ENCODE assay signal across 34 mouse cellular contexts in genomic region chr8:105639835-105640234, GRCm38 (mm10). TPM values are rescaled to one million over a fixed set of nuclear protein-coding genes. Genes with fewer than 3 reads are reported as not detected.
DNase-seq lines count a peak whose midpoint lies in the region; ATAC-seq and TF ChIP-seq lines count a peak whose summit lies in the region.
"Had no signal": no experiment of that assay in that cellular context is flagged by ENCODE, and none has a peak within 500 bp of the region (broad histone marks: within the 10 kb centered on the region; RNA-seq: fewer than 3 reads in every experiment).

No protein-coding gene starts in this region.

- ATAC-seq in liver, embryonic 15.5 days (ENCODE audit: insufficient read depth): no peak
- ATAC-seq in liver, postnatal 0 days: no peak
- ATAC-seq in stomach, embryonic 16.5 days (ENCODE audit: insufficient read depth, low FRiP score): no peak
- ATAC-seq: CD4-positive, CD25-positive, alpha-beta regulatory T cell, adult 4 months; forebrain, embryonic 15.5 days; intestine, embryonic 16.5 days had no signal

- H3K27ac ChIP-seq in liver, embryonic 15.5 days (replicated peaks): peak overlapping the region; percentile 14; the same call in 1 of the 2 replicates
- H3K27ac ChIP-seq in liver, postnatal 0 days (ENCODE audit: low read depth): no peak overlapping the region
- peak overlapping the region; percentile 60 for H3K27ac ChIP-seq in CH12.LX (ENCODE audit: insufficient read depth, low read depth)
- H3K27ac ChIP-seq in stomach, embryonic 16.5 days (ENCODE audit: low read length): 0 out of 2 replicates have a peak overlapping the region, but pooled peaks have one; percentile 15
- H3K27ac ChIP-seq: forebrain, embryonic 15.5 days; heart, embryonic 13.5 days; hindbrain, embryonic 12.5 days; limb, embryonic 13.5 days; liver, embryonic 13.5 days; lung, embryonic 15.5 days; midbrain, embryonic 10.5 days had no signal

- H3K36me3 ChIP-seq in liver, embryonic 15.5 days (replicated peaks): peaks cover 25% of the 10 kb centered on the region
- peaks cover 13% of the 10 kb centered on the region for H3K36me3 ChIP-seq in liver, postnatal 0 days (replicated peaks; ENCODE audit: insufficient read depth, low read length)
- H3K36me3 ChIP-seq in CH12.LX (replicated peaks in 1 of 2; ENCODE audit: control insufficient read depth in 1 of 2, insufficient read depth in 1 of 2, low read length in 1 of 2): peaks cover 4 to 20% of the 10 kb centered on the region in 2 experiments
- peaks cover 9% of the 10 kb centered on the region for H3K36me3 ChIP-seq in stomach, embryonic 16.5 days (ENCODE audit: control insufficient read depth, insufficient read depth, low read length)

- no peak for TF ChIP-seq RAD21 in CH12.LX (IDR thresholded peaks at IDR 0.05; ENCODE audit: low read depth, low read length)

- H3K4me3 ChIP-seq in liver, embryonic 15.5 days (replicated peaks): no peak overlapping the region
- no peak overlapping the region for H3K4me3 ChIP-seq in liver, postnatal 0 days (ENCODE audit: low read depth, low read length)
- H3K4me3 ChIP-seq in CH12.LX (replicated peaks in 1 of 3; ENCODE audit: low read depth in 2 of 3, low read length in 2 of 3, poor library complexity in 1 of 3): no peak overlapping the region
- no peak overlapping the region for H3K4me3 ChIP-seq in stomach, embryonic 16.5 days (replicated peaks; ENCODE audit: low read length)
- H3K4me3 ChIP-seq: forebrain, embryonic 15.5 days; hindbrain, embryonic 12.5 days; layer of hippocampus, adult 2 months; limb, embryonic 13.5 days; liver, embryonic 13.5 days; lung, embryonic 15.5 days; midbrain, embryonic 10.5 days had no signal

- no peak for DNase-seq in liver, postnatal 0 days
- DNase-seq in CH12.LX (ENCODE audit: extremely low read depth) (no peak), adipocyte (ENCODE audit: low spot score) (no peak)
- DNase-seq in Muller cell, postnatal 12 days (ENCODE audit: inconsistent ontology term): peak; percentile 21
- DNase-seq in ovary, postnatal 14 days (ENCODE audit: low spot score): no peak
- DNase-seq: adrenal gland, postnatal 14 days; cerebellum, adult 2 months; cerebellum, postnatal 36 days; embryo, embryonic 11 days; gastrocnemius, postnatal 10 days; kidney, adult 9 months; kidney, postnatal 25 days; liver, embryonic 13.5 days; lung, postnatal 4 days; right cerebral cortex, postnatal 14 days; spleen, adult 18-20 months; thymus, adult 18-20 months had no signal

- H3K9me3 ChIP-seq in liver, embryonic 15.5 days (replicated peaks): no peaks in the 10 kb centered on the region
- H3K9me3 ChIP-seq in liver, postnatal 0 days (ENCODE audit: low read length): no peaks in the 10 kb centered on the region
- H3K9me3 ChIP-seq in CH12.LX (replicated peaks; ENCODE audit: low read length): no peaks in the 10 kb centered on the region
- no peaks in the 10 kb centered on the region for H3K9me3 ChIP-seq in stomach, embryonic 16.5 days (replicated peaks; ENCODE audit: control insufficient read depth, low read length)
- H3K9me3 ChIP-seq: forebrain, embryonic 15.5 days; G1E; heart, embryonic 13.5 days; hindbrain, embryonic 12.5 days; limb, embryonic 13.5 days; liver, embryonic 13.5 days; lung, embryonic 15.5 days; midbrain, embryonic 10.5 days had no signal

- H3K27me3 ChIP-seq in liver, embryonic 15.5 days: no peaks in the 10 kb centered on the region
- H3K27me3 ChIP-seq in liver, postnatal 0 days (ENCODE audit: insufficient read depth, low read length): no peaks in the 10 kb centered on the region
- H3K27me3 ChIP-seq in CH12.LX (replicated peaks): no peaks in the 10 kb centered on the region
- no peaks in the 10 kb centered on the region for H3K27me3 ChIP-seq in stomach, embryonic 16.5 days (ENCODE audit: control insufficient read depth, insufficient read depth, low read length)
- H3K27me3 ChIP-seq: forebrain, embryonic 15.5 days; heart, embryonic 13.5 days; hindbrain, embryonic 12.5 days; limb, embryonic 13.5 days; liver, embryonic 13.5 days; lung, embryonic 15.5 days had no signal

- in situ Hi-C loops in CH12.LX (cut with MboI; ENCODE audit: low pct_ligation_motif_present, low pct_unique_long_range_greater_than_20kb, low sequenced_read_pairs): loop anchor here (5.0 kb wide), 1 partner anchor 47 kb away; the partner anchor contains the start of gene Carmil2

- TF ChIP-seq CTCF in liver, postnatal 0 days (IDR thresholded peaks at IDR 0.05; ENCODE audit: low read depth): no peak
- TF ChIP-seq CTCF in CH12.LX (conservative IDR thresholded peaks at IDR 0.05 in 1 of 2, IDR thresholded peaks at IDR 0.05 in 1 of 2; ENCODE audit: low read depth in 2 of 2, low read length in 2 of 2): no peak

- no peak for TF ChIP-seq POLR2A in CH12.LX (IDR thresholded peaks at IDR 0.05; ENCODE audit: low read depth, low read length)

- no peak for TF ChIP-seq EP300 in liver, postnatal 0 days (IDR thresholded peaks at IDR 0.05; ENCODE audit: low read depth)
- TF ChIP-seq EP300 in CH12.LX (IDR thresholded peaks at IDR 0.05; ENCODE audit: low read length): no peak; the same call in 1 of the 2 replicates

- peaks cover 43% of the 10 kb centered on the region for H3K4me1 ChIP-seq in liver, embryonic 15.5 days (replicated peaks)
- peaks cover 13% of the 10 kb centered on the region for H3K4me1 ChIP-seq in liver, postnatal 0 days (ENCODE audit: insufficient read depth)
- H3K4me1 ChIP-seq in CH12.LX (ENCODE audit: control insufficient read depth in 1 of 2, insufficient read depth in 2 of 2): peaks cover under 1 to 48% of the 10 kb centered on the region in 2 experiments; a peak in 3 of 4 replicates
- peaks cover 24% of the 10 kb centered on the region for H3K4me1 ChIP-seq in stomach, embryonic 16.5 days (ENCODE audit: control insufficient read depth, insufficient read depth, low read length)

- H3K79me2 ChIP-seq in CH12.LX (replicated peaks; ENCODE audit: control insufficient read depth, extremely low read depth, insufficient read depth, poor library complexity, severe bottlenecking): peaks cover 69% of the 10 kb centered on the region

- H3K9ac ChIP-seq in liver, embryonic 15.5 days: 0 out of 2 replicates have a peak overlapping the region, but pooled peaks have one; percentile 25
- no peak overlapping the region for H3K9ac ChIP-seq in liver, postnatal 0 days (replicated peaks)
- H3K9ac ChIP-seq in CH12.LX (ENCODE audit: insufficient read depth, low read depth): peak overlapping the region; percentile 31; the same call in 1 of the 2 replicates
- H3K9ac ChIP-seq in stomach, embryonic 16.5 days (ENCODE audit: low read length): no peak overlapping the region
- H3K9ac ChIP-seq: forebrain, embryonic 15.5 days; heart, embryonic 13.5 days; hindbrain, embryonic 12.5 days; limb, embryonic 13.5 days; lung, embryonic 15.5 days had no signal

- WGBS in liver, embryonic 15.5 days (ENCODE audit: insufficient replicate concordance): 63% methylated on average over 1 of the region's 1 CpGs
- 72% methylated on average over 1 of the region's 1 CpGs for WGBS in liver, postnatal 0 days (ENCODE audit: insufficient replicate concordance)
- WGBS in stomach, embryonic 16.5 days: 69% methylated on average over 1 of the region's 1 CpGs

- H3K4me2 ChIP-seq in liver, embryonic 15.5 days: 0 out of 2 replicates have a peak overlapping the region, but pooled peaks have one; percentile 2
- H3K4me2 ChIP-seq in liver, postnatal 0 days (ENCODE audit: low read depth, low read length): no peak overlapping the region
- peak overlapping the region; percentile 6; the same call in 1 of the 2 replicates for H3K4me2 ChIP-seq in CH12.LX (ENCODE audit: insufficient read depth, low read depth, poor library complexity, severe bottlenecking)
- H3K4me2 ChIP-seq in stomach, embryonic 16.5 days (ENCODE audit: low read depth, low read length): no peak overlapping the region
- H3K4me2 ChIP-seq: forebrain, embryonic 15.5 days; heart, embryonic 13.5 days; hindbrain, embryonic 12.5 days; limb, embryonic 13.5 days; lung, embryonic 15.5 days had no signal

- dilution Hi-C loops in CH12.LX (cut with MboI; ENCODE audit: extremely low pct_ligation_motif_present, extremely low pct_unique_long_range_greater_than_20kb, low sequenced_read_pairs): no loop called here

TF ChIP-seq in CH12.LX, 34 proteins besides CTCF, POLR2A, EP300 and RAD21 (continues in another document):
- no peak for TF ChIP-seq RCOR1 (conservative IDR thresholded peaks at IDR 0.05; ENCODE audit: low read depth, low read length)
- TF ChIP-seq MAFK (IDR thresholded peaks at IDR 0.05; ENCODE audit: insufficient replicate concordance, low read length): no peak
- TF ChIP-seq ZNF384 (IDR thresholded peaks at IDR 0.05; ENCODE audit: low read depth, low read length): 0 out of 2 replicates have a peak, but pooled peaks have one; percentile 60

RNA-seq across cellular contexts. Expression of gene Agrp, which starts 2.6 kb away (rescaled TPM):
- 0.18 TPM in 1 of 2 replicates, not detected in the other for polyA plus RNA-seq in liver, embryonic 15.5 days (2015; fragmentation: Nextera tagmentation; extraction: Ambion mirVana)
- polyA plus RNA-seq in liver, postnatal 0 days (2015; fragmentation: Nextera tagmentation; extraction: Ambion mirVana): 0.17 TPM in 1 of 2 replicates, not detected in the other
- total RNA-seq in CH12.LX (2012; rRNA removed) (0.21 and 0.30 TPM in 2 replicates), CH12.LX (2014; rRNA removed) (not detected in 2 replicates)
- polyA plus RNA-seq in CH12.LX (2012; ENCODE audit: insufficient read length, low read depth): not detected in 2 replicates
- 0.81 and 0.99 TPM in 2 replicates for polyA plus RNA-seq in stomach, embryonic 16.5 days (2015; fragmentation: Nextera tagmentation; extraction: Ambion mirVana)
- total RNA-seq: G1E; heart, adult 18-20 months; heart, postnatal 14 days; layer of hippocampus, adult 2 months; layer of hippocampus, postnatal 25 days; left cerebral cortex, postnatal 10 days; midbrain, postnatal 0 days had no signal
- polyA plus RNA-seq: G1E had no signal

RNA-seq across cellular contexts. Expression of gene Ctcf, which starts 3.5 kb away (rescaled TPM):
- polyA plus RNA-seq in liver, embryonic 15.5 days (2015; fragmentation: Nextera tagmentation; extraction: Ambion mirVana): 62.0 and 63.5 TPM in 2 replicates
- polyA plus RNA-seq in liver, postnatal 0 days (2015; fragmentation: Nextera tagmentation; extraction: Ambion mirVana): 41.1 and 42.2 TPM in 2 replicates
- 42.3 and 47.2 TPM in 2 replicates for total RNA-seq in CH12.LX (2012; rRNA removed)
- total RNA-seq in CH12.LX (2014; rRNA removed): 48.3 and 52.4 TPM in 2 replicates
- 97.9 and 107 TPM in 2 replicates for polyA plus RNA-seq in CH12.LX (2012; ENCODE audit: insufficient read length, low read depth)
- 76.0 and 76.1 TPM in 2 replicates for polyA plus RNA-seq in stomach, embryonic 16.5 days (2015; fragmentation: Nextera tagmentation; extraction: Ambion mirVana)

RNA-seq across cellular contexts. Expression of gene Ripor1, which starts 34.8 kb away (rescaled TPM):
- 7.1 and 7.2 TPM in 2 replicates for polyA plus RNA-seq in liver, embryonic 15.5 days (2015; fragmentation: Nextera tagmentation; extraction: Ambion mirVana)
- 6.2 and 6.8 TPM in 2 replicates for polyA plus RNA-seq in liver, postnatal 0 days (2015; fragmentation: Nextera tagmentation; extraction: Ambion mirVana)
- 1.5 and 1.7 TPM in 2 replicates for total RNA-seq in CH12.LX (2012; rRNA removed)
- 0.24 and 0.28 TPM in 2 replicates for total RNA-seq in CH12.LX (2014; rRNA removed)
- 5.8 and 7.2 TPM in 2 replicates for polyA plus RNA-seq in CH12.LX (2012; ENCODE audit: insufficient read length, low read depth)
- polyA plus RNA-seq in stomach, embryonic 16.5 days (2015; fragmentation: Nextera tagmentation; extraction: Ambion mirVana): 21.9 and 23.3 TPM in 2 replicates

RNA-seq across cellular contexts. Expression of gene Carmil2, which starts 46.2 kb away (rescaled TPM):
- 0.35 and 0.74 TPM in 2 replicates for polyA plus RNA-seq in liver, embryonic 15.5 days (2015; fragmentation: Nextera tagmentation; extraction: Ambion mirVana)
- polyA plus RNA-seq in liver, postnatal 0 days (2015; fragmentation: Nextera tagmentation; extraction: Ambion mirVana): 0.73 and 0.88 TPM in 2 replicates
- 7.5 and 7.6 TPM in 2 replicates for total RNA-seq in CH12.LX (2012; rRNA removed)
- total RNA-seq in CH12.LX (2014; rRNA removed): 1.7 and 2.0 TPM in 2 replicates
- polyA plus RNA-seq in CH12.LX (2012; ENCODE audit: insufficient read length, low read depth): 32.6 and 33.2 TPM in 2 replicates
- 0.55 and 0.74 TPM in 2 replicates for polyA plus RNA-seq in stomach, embryonic 16.5 days (2015; fragmentation: Nextera tagmentation; extraction: Ambion mirVana)

Comparison
In these comparisons a context has a peak if more than half of its experiments do, and no peak if none do; other contexts are left out.
1. H3K4me2 ChIP-seq: peak in liver, embryonic 15.5 days (single experiment) and CH12.LX (single experiment); none in liver, postnatal 0 days (single experiment) and stomach, embryonic 16.5 days (single experiment).
2. H3K9ac ChIP-seq: peak in liver, embryonic 15.5 days (single experiment) and CH12.LX (single experiment); none in liver, postnatal 0 days (single experiment) and stomach, embryonic 16.5 days (single experiment).